Mouse (Mus musculus) bone marrow, adult 2 months (tissue): Measurements from ENCODE around the gene Prpf40b.

ENCODE experiments used
- CTCF ChIP-seq: fragments of 200-500 bp; IDR thresholded peaks from 2 replicates; pipeline ENCODE4 v1.5.1; 2011; ENCODE audit warnings: low read length, control low read depth; ENCODE audit not compliant: control insufficient read depth, insufficient read depth
- POLR2A ChIP-seq: fragments of 200-500 bp; IDR thresholded peaks from 2 replicates; pipeline ENCODE4 v1.6.1; 2011; ENCODE audit warnings: low read depth, mild to moderate bottlenecking, control low read depth, low read length, borderline replicate concordance; ENCODE audit not compliant: control insufficient read depth

DNA sequence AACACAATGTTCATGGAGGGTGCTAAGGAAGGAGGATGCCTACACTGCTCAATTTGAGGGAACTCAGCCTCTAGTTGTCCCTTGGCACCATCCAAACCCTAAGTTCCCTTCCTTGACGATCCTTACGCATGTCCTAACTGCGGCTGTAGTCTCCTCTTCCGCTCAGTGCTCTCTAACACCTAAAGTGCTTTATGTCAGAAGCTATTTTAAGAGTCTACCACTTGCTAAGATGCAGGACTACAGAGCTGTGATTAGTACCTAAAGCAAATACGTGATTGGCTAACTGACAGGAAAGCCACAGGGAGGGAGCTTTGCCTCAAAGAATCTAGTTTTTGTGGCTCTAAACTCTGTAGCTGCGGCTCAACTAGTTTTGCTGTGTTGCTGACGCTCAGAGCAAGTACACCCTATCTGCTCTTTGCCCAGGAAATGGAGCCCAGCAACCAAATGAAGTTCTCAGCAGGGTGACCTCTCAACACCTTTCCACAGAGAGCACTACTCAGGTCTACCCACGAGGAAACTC is 41.0 kb downstream of the Prpf40b start:
- no peak for TF ChIP-seq CTCF
- no peak for TF ChIP-seq POLR2A
